Mouse (Mus musculus) activated CD4-positive, CD25-positive, alpha-beta regulatory T cell, adult 4 months (primary cell): ENCODE measurements around the gene Fam222a. TPM values are rescaled to one million over a fixed set of nuclear protein-coding genes. Genes with fewer than 3 reads are reported as not detected.

ENCODE experiments used
- ATAC-seq: one replicate; pipeline ENCODE4 v1.8.0; 2017
- polyA plus RNA-seq, 2 experiments: library from polyadenylated mRNA; unstranded; fragments of 100-300 nt; shearing (Covaris generic); gene quantifications; one replicate each; pipeline ENCODE4 v1.2.1; 2017

Gene Fam222a
- polyA plus RNA-seq, 2 experiments from 2014 or later: not detected

DNA sequence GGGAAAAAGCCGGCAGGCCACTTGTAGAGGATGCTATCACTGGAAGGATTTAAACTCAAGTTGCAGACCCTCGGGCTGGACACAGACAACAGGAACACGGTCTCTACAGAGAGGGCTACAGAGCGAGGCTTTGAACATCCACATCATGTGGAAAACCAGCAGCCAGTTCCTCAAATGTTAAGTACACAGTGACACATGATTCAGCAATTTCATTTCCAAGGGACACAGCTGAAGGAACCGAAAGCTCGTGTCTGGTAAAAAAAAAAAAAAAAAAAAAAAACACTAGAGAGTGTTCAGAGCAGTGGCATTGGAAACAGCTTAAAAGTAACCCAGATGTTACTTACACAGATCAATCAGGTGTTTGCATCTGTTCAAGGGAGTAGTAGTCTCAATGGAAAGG is 93.2 kb downstream of the Fam222a start:
- ATAC-seq: no peak

Other genes starting within 250 kb of the Fam222a start
- gene Kctd10, start 187.5 kb upstream of the Fam222a start, polyA plus RNA-seq: 10 to 100 TPM; 54.7 to 70.7 TPM
- 10 to 100 TPM; 20.5 to 28.7 TPM for gene Ube3b, start 187.4 kb upstream of the Fam222a start, polyA plus RNA-seq
- 1 to 10 TPM; 4.0 to 5.3 TPM for gene Mmab, start 124.0 kb upstream of the Fam222a start, polyA plus RNA-seq
- gene Mvk, start 123.7 kb upstream of the Fam222a start, polyA plus RNA-seq: 10 to 100 TPM; 14.7 to 18.0 TPM
- gene Trpv4, start 90.4 kb downstream of the Fam222a start, polyA plus RNA-seq: under 1 TPM; 0.24 to 0.25 TPM
- 100 to 1,000 TPM; 251 to 266 TPM for gene Gltp, start 123.0 kb downstream of the Fam222a start, polyA plus RNA-seq
- gene Tchp, start 139.7 kb downstream of the Fam222a start, polyA plus RNA-seq: 10 to 100 TPM in 1 of 2 experiments, 1 to 10 TPM in 1; 4.4 to 15.0 TPM
- gene Ankrd13a, start 206.7 kb downstream of the Fam222a start, polyA plus RNA-seq: 10 to 100 TPM; 22.2 to 22.8 TPM
- gene Git2, start 207.5 kb downstream of the Fam222a start, polyA plus RNA-seq: 100 to 1,000 TPM; 126 to 150 TPM